Mouse (Mus musculus) hindbrain, embryonic 15.5 days (tissue): ENCODE results near the gene Mars2. TPM values are rescaled to one million over a fixed set of nuclear protein-coding genes. Genes with fewer than 3 reads are reported as not detected.
A peak's percentile ranks its signal among the peaks of the same experiment; 100 is the strongest.

Source experiments
- ATAC-seq: fragments of 200-750 bp; cut with Nextera tagmentation; 2 replicates; pipeline ENCODE4 v1.8.0; 2017; ENCODE audit warnings: low read depth, moderate number of reproducible peaks, moderate TSS enrichment; ENCODE audit not compliant: low FRiP score
- H3K27ac ChIP-seq: fragments of 300-500 bp; sonication (generic); replicated peaks from 2 replicates; pipeline ENCODE4 v1.5.1; 2015; ENCODE audit warnings: mild to moderate bottlenecking, inconsistent platforms
- H3K27me3 ChIP-seq: fragments of 300-500 bp; sonication (generic); 2 replicates; pipeline ENCODE4 v1.6.1; 2015; ENCODE audit warnings: control low read depth, inconsistent platforms
- H3K36me3 ChIP-seq: fragments of 300-500 bp; sonication (generic); 2 replicates; pipeline ENCODE4 v1.6.1; 2015; ENCODE audit warnings: control low read depth, inconsistent platforms
- H3K4me1 ChIP-seq: fragments of 300-500 bp; sonication (generic); replicated peaks from 2 replicates; pipeline ENCODE4 v1.6.1; 2015; ENCODE audit warnings: control low read depth, inconsistent platforms
- H3K4me2 ChIP-seq: fragments of 300-500 bp; sonication (generic); 2 replicates; pipeline ENCODE4 v1.6.1; 2015; ENCODE audit warnings: moderate library complexity, mild to moderate bottlenecking, inconsistent platforms
- H3K4me3 ChIP-seq: fragments of 300-500 bp; sonication (generic); 2 replicates; pipeline ENCODE4 v1.5.1; 2015; ENCODE audit warnings: mild to moderate bottlenecking, inconsistent platforms
- H3K9ac ChIP-seq: fragments of 300-500 bp; sonication (generic); 2 replicates; pipeline ENCODE4 v1.6.1; 2015; ENCODE audit warnings: inconsistent platforms
- H3K9me3 ChIP-seq: fragments of 300-500 bp; sonication (generic); 2 replicates; pipeline ENCODE4 v1.6.1; 2016; ENCODE audit warnings: control low read depth, inconsistent platforms
- WGBS: fragments of 180-500 bp; shearing (Covaris S2); methylation state at CpG from one replicate; pipeline ENCODE4 v1.1.7; 2015; 5-methylcytosine and 5-hydroxymethylcytosine counted together
- polyA plus RNA-seq: library from polyadenylated mRNA; unstranded; fragments of >200 nt; fragmentation: Nextera tagmentation; extraction: Ambion mirVana; gene quantifications from 2 replicates; pipeline ENCODE4 v1.2.1, GENCODE M21; 2015

Gene Mars2
- polyA plus RNA-seq, 1 experiment from 2014 or later = 3.4 TPM

DNA sequence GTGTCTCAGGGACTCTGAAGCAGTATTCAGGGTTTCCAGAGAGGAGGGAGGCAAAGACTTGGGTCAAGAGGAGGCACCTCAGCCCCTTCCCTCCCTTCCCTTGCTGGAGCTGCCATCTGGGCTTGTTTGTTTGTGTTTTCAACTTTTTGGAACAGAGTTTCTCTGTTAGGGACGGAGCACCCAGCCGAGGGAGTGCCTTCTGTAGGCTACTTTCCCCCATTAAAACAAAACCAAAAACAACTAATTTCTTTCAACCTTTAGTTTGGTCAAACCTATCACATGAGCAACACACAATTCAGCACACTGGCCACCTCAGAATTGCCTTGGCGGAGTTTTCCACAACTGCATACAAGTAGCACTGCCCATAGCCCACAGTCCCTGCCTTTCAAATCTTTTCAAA, 11.6 kb upstream of the Mars2 start:
- Histone ChIP-seq H3K9me3 (no peaks in the 10 kb centered on the region), H3K4me3 (peak overlapping the region; percentile 40), H3K27ac (peak overlapping the region; percentile 61), H3K36me3 (no peaks in the 10 kb centered on the region), H3K9ac (0 out of 2 replicates have a peak overlapping the region, but pooled peaks have one; percentile 38), H3K27me3 (no peaks in the 10 kb centered on the region), H3K4me2 (peak overlapping the region; percentile 64), H3K4me1 (peaks cover 11% of the 10 kb centered on the region)
- 34% methylated on average over 3 of the region's 3 CpGs for WGBS
- no peak for ATAC-seq

GRCm38 (mm10) chr1:55226011-55226857, 10.7 kb upstream of the Mars2 start, which contains the start of gene Rftn2:
TSS of gene Rftn2 (minus strand) at chr1:55226782.
- peak within 1 kb of the TSS; percentile 64 for H3K4me2 ChIP-seq
- H3K9me3 ChIP-seq = no peaks in the 10 kb centered on the region
- ATAC-seq = no peak
- H3K27ac ChIP-seq = peak within 1 kb of the TSS; percentile 61
- H3K36me3 ChIP-seq = no peaks in the 10 kb centered on the region
- peak within 1 kb of the TSS; percentile 38 for H3K9ac ChIP-seq
- WGBS = 1% methylated on average over 26 of the region's 26 CpGs
- peak within 1 kb of the TSS; percentile 40 for H3K4me3 ChIP-seq
- peaks cover 11% of the 10 kb centered on the region for H3K4me1 ChIP-seq
- no peaks in the 10 kb centered on the region for H3K27me3 ChIP-seq

DNA sequence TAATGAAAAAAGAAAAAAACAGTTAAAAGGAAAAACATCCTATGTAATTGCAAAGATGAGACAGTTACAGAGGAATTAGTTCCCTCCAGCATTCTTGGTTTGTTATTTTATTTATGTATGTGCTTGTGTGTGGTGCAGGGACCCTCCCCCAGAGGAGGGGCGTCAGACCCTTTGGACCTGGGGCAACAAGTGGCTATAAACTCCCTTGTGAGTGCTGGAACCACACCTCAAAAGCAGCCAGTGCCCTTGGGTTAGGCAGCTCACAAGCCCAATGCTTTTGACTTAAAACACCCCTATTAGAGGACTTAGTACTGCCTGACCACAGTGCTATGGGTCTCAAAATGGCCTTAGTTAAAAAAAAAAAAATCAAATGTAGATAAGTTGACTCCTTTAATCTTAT, 9.6 kb upstream of the Mars2 start:
- H3K4me2 ChIP-seq = no peak overlapping the region
- H3K9me3 ChIP-seq = no peaks in the 10 kb centered on the region
- H3K4me1 ChIP-seq = peaks cover 9% of the 10 kb centered on the region
- H3K27ac ChIP-seq = no peak overlapping the region
- H3K27me3 ChIP-seq = no peaks in the 10 kb centered on the region
- H3K36me3 ChIP-seq = no peaks in the 10 kb centered on the region
- WGBS = 61% methylated on average over 1 of the region's 1 CpGs
- no peak overlapping the region for H3K9ac ChIP-seq
- H3K4me3 ChIP-seq = no peak overlapping the region
- no peak for ATAC-seq

- no peaks in the 10 kb centered on the region for H3K36me3 ChIP-seq
- no peak overlapping the region for H3K4me3 ChIP-seq
- no peak overlapping the region for H3K27ac ChIP-seq
- no peak for ATAC-seq
- H3K4me1 ChIP-seq = peaks cover 7% of the 10 kb centered on the region
- no peaks in the 10 kb centered on the region for H3K27me3 ChIP-seq
- WGBS = 87% methylated on average over 8 of the region's 8 CpGs
- no peaks in the 10 kb centered on the region for H3K9me3 ChIP-seq
- no peak overlapping the region for H3K9ac ChIP-seq
- no peak overlapping the region for H3K4me2 ChIP-seq
Measured at GRCm38 (mm10) chr1:55228256-55228884, 8.6 kb upstream of the Mars2 start.

- 57% methylated on average over 16 of the region's 16 CpGs for whole genome bisulfite sequencing
- Histone ChIP-seq H3K27ac (no peak overlapping the region), H3K4me2 (no peak overlapping the region), H3K9ac (no peak overlapping the region), H3K9me3 (no peaks in the 10 kb centered on the region), H3K36me3 (no peaks in the 10 kb centered on the region), H3K27me3 (no peaks in the 10 kb centered on the region), H3K4me1 (peaks cover 20% of the 10 kb centered on the region), H3K4me3 (no peak overlapping the region)
- ATAC-seq = no peak
Measured at GRCm38 (mm10) chr1:55234910-55235520, 2.0 kb upstream of the Mars2 start.

DNA sequence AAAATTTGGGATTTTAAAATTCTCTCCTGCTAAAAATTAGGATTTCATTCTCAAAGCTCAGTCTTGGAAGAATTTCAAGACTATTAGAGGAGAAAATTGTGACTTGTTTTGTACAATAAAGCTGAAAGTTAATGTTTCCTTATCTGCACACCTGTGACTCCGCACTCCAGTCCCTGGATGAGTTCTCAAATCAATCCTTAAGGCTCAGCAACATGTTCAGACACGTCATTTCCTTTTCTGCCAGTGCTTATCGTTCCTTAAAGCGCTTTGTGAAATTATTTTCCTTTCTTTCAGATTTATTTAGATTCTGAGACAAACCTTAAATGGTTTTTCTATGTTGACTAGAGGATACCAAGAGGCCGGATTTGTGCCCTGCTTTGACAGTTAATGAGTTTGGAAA, 490 bp upstream of the Mars2 start:
- peak overlapping the region; percentile 82 for H3K4me3 ChIP-seq
- H3K4me2 ChIP-seq = peak overlapping the region; percentile 92
- no peak overlapping the region for H3K27ac ChIP-seq
- no peaks in the 10 kb centered on the region for H3K9me3 ChIP-seq
- no peaks in the 10 kb centered on the region for H3K27me3 ChIP-seq
- ATAC-seq = no peak
- peaks cover 34% of the 10 kb centered on the region for H3K4me1 ChIP-seq
- WGBS = 36% methylated on average over 5 of the region's 5 CpGs
- no peaks in the 10 kb centered on the region for H3K36me3 ChIP-seq
- H3K9ac ChIP-seq = no peak overlapping the region

- Histone ChIP-seq H3K27me3 (no peaks in the 10 kb centered on the region), H3K27ac (peak overlapping the region; percentile 87), H3K4me2 (peak overlapping the region; percentile 92), H3K4me1 (peaks cover 45% of the 10 kb centered on the region), H3K4me3 (peak overlapping the region; percentile 82), H3K36me3 (no peaks in the 10 kb centered on the region), H3K9me3 (no peaks in the 10 kb centered on the region), H3K9ac (peak overlapping the region; percentile 78)
- ATAC-seq = peak; percentile 2
- under 1% methylated on average over 23 of the region's 23 CpGs for WGBS
Measured at GRCm38 (mm10) chr1:55237643-55238161, 725 bp downstream of the Mars2 start.

- ATAC-seq = no peak
- H3K9ac ChIP-seq = peak overlapping the region; percentile 78
- H3K36me3 ChIP-seq = 0 out of 2 replicates have a peak, but pooled peaks cover 3% of the 10 kb centered on the region
- H3K4me2 ChIP-seq = peak overlapping the region; percentile 92
- H3K27ac ChIP-seq = no peak overlapping the region
- H3K27me3 ChIP-seq = no peaks in the 10 kb centered on the region
- WGBS = 17% methylated on average over 13 of the region's 13 CpGs
- no peaks in the 10 kb centered on the region for H3K9me3 ChIP-seq
- peak overlapping the region; percentile 82 for H3K4me3 ChIP-seq
- peaks cover 45% of the 10 kb centered on the region for H3K4me1 ChIP-seq
Measured at GRCm38 (mm10) chr1:55238496-55238895, 1.5 kb downstream of the Mars2 start.

- H3K36me3 ChIP-seq = 0 out of 2 replicates have a peak, but pooled peaks cover 3% of the 10 kb centered on the region
- H3K9ac ChIP-seq = peak overlapping the region; percentile 78; the same call in 1 of the 2 replicates
- no peak overlapping the region for H3K27ac ChIP-seq
- peak overlapping the region; percentile 82 for H3K4me3 ChIP-seq
- no peaks in the 10 kb centered on the region for H3K9me3 ChIP-seq
- no peaks in the 10 kb centered on the region for H3K27me3 ChIP-seq
- WGBS = 7% methylated on average over 1 of the region's 1 CpGs
- H3K4me2 ChIP-seq = peak overlapping the region; percentile 92
- no peak for ATAC-seq
- peaks cover 45% of the 10 kb centered on the region for H3K4me1 ChIP-seq
Measured at GRCm38 (mm10) chr1:55239237-55239636, 2.3 kb downstream of the Mars2 start.

- Histone ChIP-seq H3K27me3 (no peaks in the 10 kb centered on the region), H3K9ac (no peak overlapping the region), H3K4me1 (peaks cover 12% of the 10 kb centered on the region), H3K27ac (no peak overlapping the region), H3K9me3 (no peaks in the 10 kb centered on the region), H3K4me2 (no peak overlapping the region), H3K4me3 (no peak overlapping the region), H3K36me3 (0 out of 2 replicates have a peak, but pooled peaks cover 3% of the 10 kb centered on the region)
- WGBS = 93% methylated on average over 2 of the region's 2 CpGs
- ATAC-seq = no peak
Measured at GRCm38 (mm10) chr1:55246374-55246773, 9.4 kb downstream of the Mars2 start.

DNA sequence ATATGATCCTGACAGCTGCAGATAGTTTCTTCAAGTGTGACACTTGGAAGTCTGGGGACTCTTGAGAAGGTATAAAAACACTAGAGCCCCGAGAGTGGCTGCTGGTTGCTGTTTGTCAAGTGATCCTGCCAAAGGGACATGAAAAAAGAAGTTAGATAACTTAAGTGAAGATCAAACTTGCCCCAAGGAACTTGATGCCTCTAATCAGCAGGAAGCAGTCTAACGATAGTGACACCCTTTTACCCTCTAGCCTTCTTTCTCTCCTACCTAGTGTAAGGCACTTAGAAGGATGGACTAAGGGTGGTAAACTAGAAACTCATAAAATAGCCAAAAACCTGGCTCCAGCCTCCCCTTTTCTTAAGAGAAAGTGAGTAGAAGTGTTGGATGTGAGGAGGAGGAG, 27.4 kb downstream of the Mars2 start:
- no peaks in the 10 kb centered on the region for H3K36me3 ChIP-seq
- H3K27ac ChIP-seq = no peak overlapping the region
- no peaks in the 10 kb centered on the region for H3K4me1 ChIP-seq
- H3K4me3 ChIP-seq = no peak overlapping the region
- 75% methylated on average over 2 of the region's 2 CpGs for WGBS
- no peak overlapping the region for H3K9ac ChIP-seq
- no peak overlapping the region for H3K4me2 ChIP-seq
- H3K9me3 ChIP-seq = no peaks in the 10 kb centered on the region
- no peaks in the 10 kb centered on the region for H3K27me3 ChIP-seq
- ATAC-seq = no peak

DNA sequence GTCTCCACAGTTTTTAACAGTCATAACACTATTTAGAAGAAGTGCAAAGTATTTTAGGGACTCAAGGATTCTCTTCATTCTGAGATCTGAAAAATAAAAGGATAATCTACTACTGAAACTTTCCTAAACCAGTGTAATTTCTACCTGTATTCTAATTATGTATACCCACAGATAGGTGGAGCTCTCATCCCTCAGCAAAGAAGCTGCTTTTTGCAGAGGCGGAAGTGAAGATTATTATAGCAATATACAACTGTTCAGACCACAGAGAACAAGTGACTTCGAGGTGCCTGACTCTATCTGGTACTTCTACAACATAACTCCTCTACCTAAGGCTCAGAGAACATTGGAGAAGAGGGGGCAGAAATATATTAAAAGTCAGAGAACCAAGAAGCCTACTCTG, 28.5 kb downstream of the Mars2 start:
- Histone ChIP-seq H3K4me1 (no peaks in the 10 kb centered on the region), H3K9ac (no peak overlapping the region), H3K27ac (no peak overlapping the region), H3K36me3 (no peaks in the 10 kb centered on the region), H3K9me3 (no peaks in the 10 kb centered on the region), H3K4me3 (no peak overlapping the region), H3K27me3 (no peaks in the 10 kb centered on the region), H3K4me2 (no peak overlapping the region)
- ATAC-seq = no peak
- 69% methylated on average over 2 of the region's 2 CpGs for WGBS
